Mouse (Mus musculus): Measurements from ENCODE around the gene Ogg1. TPM values are rescaled to one million over a fixed set of nuclear protein-coding genes. Genes with fewer than 3 reads are reported as not detected.

Ogg1 gene
- polyA plus RNA-seq (2015; fragmentation: Nextera tagmentation; extraction: Ambion mirVana): 16.5 and 17.7 TPM in 2 replicates

- peaks cover 10% of the 10 kb centered on the region; the same call in 1 of the 2 replicates for H3K4me1 ChIP-seq
- H3K9me3 ChIP-seq: no peaks in the 10 kb centered on the region
- no peaks in the 10 kb centered on the region for H3K27me3 ChIP-seq
- peak within 1 kb of the TSS; percentile 88 for H3K27ac ChIP-seq
- under 1% methylated on average over 52 of the region's 52 CpGs for WGBS
- ATAC-seq (ENCODE audit: borderline replicate concordance, extremely low read depth, low FRiP score, low TSS enrichment): peak; percentile 99
- H3K36me3 ChIP-seq: peaks cover 45% of the 10 kb centered on the region
- peak within 1 kb of the TSS; percentile 80 for H3K4me2 ChIP-seq
- H3K4me3 ChIP-seq: peak within 1 kb of the TSS; percentile 56
- peak within 1 kb of the TSS; percentile 72 for H3K9ac ChIP-seq
Measured at GRCm38 (mm10) chr6:113326533-113327315, at the start of gene Ogg1. TSS of gene Ogg1 (plus strand) at chr6:113326972.

DNA sequence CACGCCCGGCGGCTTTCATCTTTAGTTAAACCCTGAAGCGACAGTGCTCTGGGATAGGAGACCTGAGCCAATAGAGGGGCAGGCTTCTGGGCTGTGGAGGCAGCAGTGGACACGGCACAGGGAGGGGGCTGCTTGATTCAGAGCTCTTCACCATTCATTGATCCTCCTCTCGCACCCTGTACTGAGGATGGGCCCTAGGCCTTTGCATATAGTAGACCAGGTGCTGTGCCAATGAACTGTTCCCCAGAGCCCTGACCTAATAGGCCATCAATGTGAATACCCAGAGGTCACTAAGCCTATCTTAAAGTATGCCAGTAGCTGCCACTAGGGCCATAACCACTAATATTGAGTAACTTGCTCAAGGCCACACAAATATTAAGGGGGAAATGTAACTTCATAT is 45.1 kb upstream of the Ogg1 start:
- H3K4me1 ChIP-seq: peaks cover 4% of the 10 kb centered on the region
- WGBS: 64% methylated on average over 6 of the region's 6 CpGs
- no peak overlapping the region for H3K4me2 ChIP-seq
- peaks cover 4% of the 10 kb centered on the region; the same call in 1 of the 2 replicates for H3K36me3 ChIP-seq
- no peak overlapping the region for H3K27ac ChIP-seq
- H3K27me3 ChIP-seq: peaks cover 38% of the 10 kb centered on the region
- H3K9me3 ChIP-seq: no peaks in the 10 kb centered on the region
- peak; percentile 6; the same call in 1 of the 2 replicates for ATAC-seq (ENCODE audit: borderline replicate concordance, extremely low read depth, low FRiP score, low TSS enrichment)
- H3K4me3 ChIP-seq: no peak overlapping the region
- no peak overlapping the region for H3K9ac ChIP-seq

- peak within 1 kb of the TSS; percentile 41 for H3K4me2 ChIP-seq
- no peak within 1 kb of the TSS for H3K9ac ChIP-seq
- no peak within 1 kb of the TSS for H3K27ac ChIP-seq
- peak within 1 kb of the TSS; percentile 17 for H3K4me3 ChIP-seq
- WGBS: 1% methylated on average over 37 of the region's 37 CpGs
- H3K36me3 ChIP-seq: peaks cover 4% of the 10 kb centered on the region; the same call in 1 of the 2 replicates
- ATAC-seq (ENCODE audit: borderline replicate concordance, extremely low read depth, low FRiP score, low TSS enrichment): peak; percentile 15; the same call in 1 of the 2 replicates
- H3K9me3 ChIP-seq: no peaks in the 10 kb centered on the region
- H3K27me3 ChIP-seq: peaks cover 38% of the 10 kb centered on the region
- peaks cover 4% of the 10 kb centered on the region for H3K4me1 ChIP-seq
Measured at GRCm38 (mm10) chr6:113282101-113282802, 44.5 kb upstream of the Ogg1 start, which contains the start of gene Cpne9. TSS of gene Cpne9 (plus strand) at chr6:113282307.

- no peak for ATAC-seq (ENCODE audit: borderline replicate concordance, extremely low read depth, low FRiP score, low TSS enrichment)
- Histone ChIP-seq H3K27ac (no peak overlapping the region), H3K4me2 (peak overlapping the region; percentile 41), H3K9ac (no peak overlapping the region), H3K4me3 (peak overlapping the region; percentile 17), H3K4me1 (peaks cover 4% of the 10 kb centered on the region), H3K9me3 (no peaks in the 10 kb centered on the region), H3K27me3 (peaks cover 38% of the 10 kb centered on the region), H3K36me3 (peaks cover under 1% of the 10 kb centered on the region; the same call in 1 of the 2 replicates)
- WGBS: 5% methylated on average over 22 of the region's 22 CpGs
Measured at GRCm38 (mm10) chr6:113282969-113283368, 43.8 kb upstream of the Ogg1 start.

- Histone ChIP-seq H3K9ac (no peak overlapping the region), H3K9me3 (no peaks in the 10 kb centered on the region), H3K36me3 (no peaks in the 10 kb centered on the region), H3K4me3 (no peak overlapping the region), H3K27ac (no peak overlapping the region), H3K4me1 (peaks cover 4% of the 10 kb centered on the region), H3K27me3 (peaks cover 38% of the 10 kb centered on the region), H3K4me2 (peak overlapping the region; percentile 41)
- WGBS: 4% methylated on average over 6 of the region's 6 CpGs
- ATAC-seq (ENCODE audit: borderline replicate concordance, extremely low read depth, low FRiP score, low TSS enrichment): peak; percentile 54
Measured at GRCm38 (mm10) chr6:113283500-113283899, 43.3 kb upstream of the Ogg1 start.

DNA sequence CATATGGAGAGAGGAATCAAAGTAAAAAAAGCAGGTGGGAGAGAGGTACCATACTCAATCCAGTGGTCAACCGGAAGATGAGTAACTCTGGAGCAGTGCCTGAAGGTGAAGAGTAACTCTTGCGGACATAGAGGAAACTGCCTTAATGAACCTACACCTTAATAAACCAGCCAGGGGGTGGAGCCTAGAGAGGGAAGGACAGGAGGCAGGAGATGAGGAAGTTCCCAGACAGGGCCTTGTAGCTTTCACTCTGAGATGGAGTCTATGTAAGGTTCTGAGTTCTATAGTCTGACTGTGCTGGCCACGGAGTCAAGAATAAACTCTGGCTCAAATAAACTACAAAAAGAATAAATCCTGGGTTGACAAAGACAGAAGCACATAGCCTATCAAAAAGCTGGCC is 41.8 kb upstream of the Ogg1 start:
- H3K9me3 ChIP-seq: no peaks in the 10 kb centered on the region
- no peak overlapping the region for H3K4me2 ChIP-seq
- 73% methylated on average over 3 of the region's 3 CpGs for WGBS
- no peak for ATAC-seq (ENCODE audit: borderline replicate concordance, extremely low read depth, low FRiP score, low TSS enrichment)
- no peak overlapping the region for H3K9ac ChIP-seq
- H3K27ac ChIP-seq: no peak overlapping the region
- H3K27me3 ChIP-seq: peaks cover 38% of the 10 kb centered on the region
- peaks cover 4% of the 10 kb centered on the region for H3K4me1 ChIP-seq
- no peak overlapping the region for H3K4me3 ChIP-seq
- no peaks in the 10 kb centered on the region for H3K36me3 ChIP-seq

- Histone ChIP-seq H3K4me3 (no peak overlapping the region), H3K4me2 (no peak overlapping the region), H3K27ac (no peak overlapping the region), H3K27me3 (peaks cover 38% of the 10 kb centered on the region), H3K4me1 (peaks cover 4% of the 10 kb centered on the region), H3K36me3 (no peaks in the 10 kb centered on the region), H3K9me3 (no peaks in the 10 kb centered on the region), H3K9ac (no peak overlapping the region)
- 52% methylated on average over 1 of the region's 1 CpGs for WGBS
- no peak for ATAC-seq (ENCODE audit: borderline replicate concordance, extremely low read depth, low FRiP score, low TSS enrichment)
Measured at GRCm38 (mm10) chr6:113286316-113286715, 40.5 kb upstream of the Ogg1 start.

DNA sequence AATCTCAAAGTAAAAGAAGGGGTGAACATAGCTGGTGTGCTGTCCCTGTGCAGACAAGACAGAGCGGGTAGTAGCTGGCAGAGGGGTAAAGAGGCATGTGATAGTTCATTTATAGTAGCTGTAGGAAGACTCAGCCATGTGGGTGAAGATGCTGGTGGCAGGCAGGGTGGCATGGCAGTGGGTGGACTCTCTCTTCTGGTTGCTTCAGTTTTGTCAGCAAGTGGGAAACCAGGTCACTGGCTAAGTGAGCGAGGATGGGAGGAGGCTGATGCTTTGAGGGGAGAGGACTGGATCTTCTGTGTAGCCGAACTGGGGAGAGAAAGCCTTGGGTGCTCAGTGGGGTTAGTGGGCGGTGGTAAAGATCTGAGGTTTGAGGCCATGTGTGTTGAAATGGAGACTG is 39.5 kb upstream of the Ogg1 start:
- no peaks in the 10 kb centered on the region for H3K36me3 ChIP-seq
- 62% methylated on average over 4 of the region's 4 CpGs for WGBS
- peaks cover 30% of the 10 kb centered on the region for H3K27me3 ChIP-seq
- no peak overlapping the region for H3K4me2 ChIP-seq
- H3K4me3 ChIP-seq: no peak overlapping the region
- H3K27ac ChIP-seq: no peak overlapping the region
- no peak overlapping the region for H3K9ac ChIP-seq
- peaks cover 2% of the 10 kb centered on the region for H3K4me1 ChIP-seq
- no peak for ATAC-seq (ENCODE audit: borderline replicate concordance, extremely low read depth, low FRiP score, low TSS enrichment)
- no peaks in the 10 kb centered on the region for H3K9me3 ChIP-seq

DNA sequence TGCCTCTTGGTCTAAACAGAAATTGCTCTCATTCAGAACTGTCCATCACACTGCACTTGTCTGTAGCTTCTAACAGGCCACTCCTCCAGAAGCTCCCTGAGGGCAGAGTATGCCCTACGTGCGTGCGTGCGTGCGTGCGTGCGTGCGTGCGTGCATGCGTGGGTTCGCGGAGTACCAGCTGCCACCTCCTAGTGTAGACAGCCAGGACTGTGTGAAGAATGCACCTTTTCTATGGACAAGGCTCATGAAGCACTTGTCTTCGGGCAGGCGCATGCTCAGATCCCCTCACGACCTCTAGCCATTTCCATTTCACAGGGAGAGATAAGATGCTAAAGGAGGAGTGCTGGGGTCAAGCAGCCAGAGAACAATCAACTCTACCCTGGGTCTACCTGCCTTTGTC is 37.4 kb upstream of the Ogg1 start:
- H3K36me3 ChIP-seq: no peaks in the 10 kb centered on the region
- H3K27me3 ChIP-seq: peaks cover 9% of the 10 kb centered on the region
- H3K4me2 ChIP-seq: no peak overlapping the region
- no peak overlapping the region for H3K4me3 ChIP-seq
- ATAC-seq (ENCODE audit: borderline replicate concordance, extremely low read depth, low FRiP score, low TSS enrichment): no peak
- 88% methylated on average over 15 of the region's 15 CpGs for WGBS
- H3K9me3 ChIP-seq: no peaks in the 10 kb centered on the region
- H3K27ac ChIP-seq: no peak overlapping the region
- H3K4me1 ChIP-seq: no peaks in the 10 kb centered on the region
- no peak overlapping the region for H3K9ac ChIP-seq

DNA sequence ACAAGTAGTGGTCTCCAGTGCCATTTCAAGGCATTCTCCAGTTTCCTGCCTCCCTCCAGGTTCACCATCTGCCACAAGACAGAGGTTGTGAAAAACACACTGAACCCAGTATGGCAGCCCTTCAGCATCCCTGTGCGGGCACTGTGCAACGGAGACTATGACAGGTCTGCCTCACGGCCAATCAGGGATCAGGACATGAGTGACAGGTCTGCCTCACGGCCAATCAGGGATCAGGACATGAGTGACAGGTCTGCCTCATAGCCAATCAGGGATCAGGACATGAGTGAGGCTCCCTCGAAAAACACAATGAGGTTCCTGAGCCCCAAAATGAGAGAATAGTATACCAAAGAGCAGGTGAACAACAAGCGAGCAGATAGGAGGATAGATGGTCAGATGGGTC is 36.4 kb upstream of the Ogg1 start:
- H3K9me3 ChIP-seq: no peaks in the 10 kb centered on the region
- no peak for ATAC-seq (ENCODE audit: borderline replicate concordance, extremely low read depth, low FRiP score, low TSS enrichment)
- no peaks in the 10 kb centered on the region for H3K4me1 ChIP-seq
- no peak overlapping the region for H3K27ac ChIP-seq
- H3K36me3 ChIP-seq: no peaks in the 10 kb centered on the region
- H3K27me3 ChIP-seq: no peaks in the 10 kb centered on the region
- no peak overlapping the region for H3K9ac ChIP-seq
- H3K4me3 ChIP-seq: no peak overlapping the region
- H3K4me2 ChIP-seq: no peak overlapping the region
- 60% methylated on average over 6 of the region's 6 CpGs for WGBS

DNA sequence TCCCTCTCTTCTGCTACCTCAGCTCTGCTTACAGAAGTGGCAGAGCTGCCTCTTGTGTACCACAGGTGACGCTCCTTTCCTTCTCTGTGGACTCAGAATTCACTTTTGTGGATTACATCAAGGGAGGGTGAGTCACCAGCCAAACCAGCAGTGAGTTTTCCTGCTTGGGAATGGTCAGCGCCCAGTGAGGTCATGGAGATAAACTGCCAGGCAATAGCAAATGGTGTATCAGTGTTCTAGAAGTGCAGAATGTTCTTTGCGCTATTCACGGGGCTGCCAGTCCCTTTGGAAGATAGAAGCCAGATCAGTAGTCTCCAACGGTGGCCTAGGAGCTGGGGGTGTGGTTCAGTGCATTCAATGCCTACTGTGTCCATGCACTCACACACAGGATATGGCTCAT is 33.8 kb upstream of the Ogg1 start:
- Histone ChIP-seq H3K36me3 (no peaks in the 10 kb centered on the region), H3K27me3 (no peaks in the 10 kb centered on the region), H3K9ac (no peak overlapping the region), H3K4me2 (no peak overlapping the region), H3K4me1 (no peaks in the 10 kb centered on the region), H3K4me3 (no peak overlapping the region), H3K9me3 (no peaks in the 10 kb centered on the region), H3K27ac (no peak overlapping the region)
- WGBS: 54% methylated on average over 5 of the region's 5 CpGs
- no peak for ATAC-seq (ENCODE audit: borderline replicate concordance, extremely low read depth, low FRiP score, low TSS enrichment)

GRCm38 (mm10) chr6:113296046-113296445 is 30.7 kb upstream of the Ogg1 start:
- 72% methylated on average over 2 of the region's 2 CpGs for WGBS

More at GRCm38 (mm10) chr6:113296046-113296445, 30.7 kb upstream of the Ogg1 start:
- Histone ChIP-seq H3K27ac (no peak overlapping the region), H3K4me1 (no peaks in the 10 kb centered on the region), H3K4me2 (no peak overlapping the region), H3K36me3 (no peaks in the 10 kb centered on the region), H3K9me3 (no peaks in the 10 kb centered on the region), H3K4me3 (no peak overlapping the region), H3K9ac (no peak overlapping the region), H3K27me3 (no peaks in the 10 kb centered on the region)
- no peak for ATAC-seq (ENCODE audit: borderline replicate concordance, extremely low read depth, low FRiP score, low TSS enrichment)

All from lung, embryonic 15.5 days (tissue).